Mouse (Mus musculus) CH12.LX (cell line): ENCODE data around the gene Sycn.

Experiments used
- CTCF ChIP-seq, 2 experiments: IDR thresholded peaks in 1 of 2; conservative IDR thresholded peaks in 1 of 2; 2 replicates each; pipeline ENCODE4 v1.5.1; 2011 to 2012; ENCODE audit warnings: low read depth in 2 of 2, low read length in 2 of 2, improper control_type of control experiment in 1 of 2, inconsistent platforms in 1 of 2, mild to moderate bottlenecking in 1 of 2, moderate library complexity in 1 of 2
- HCFC1 ChIP-seq: IDR thresholded peaks from 2 replicates; pipeline ENCODE4 v1.6.1; 2012; ENCODE audit warnings: low read depth, mild to moderate bottlenecking, inconsistent platforms, low read length, improper control_type of control experiment
- MAFK ChIP-seq: IDR thresholded peaks from 2 replicates; pipeline ENCODE4 v1.6.1; 2011; ENCODE audit warnings: low read length, improper control_type of control experiment; ENCODE audit not compliant: insufficient replicate concordance
- SMC3 ChIP-seq: IDR thresholded peaks from 2 replicates; pipeline ENCODE4 v1.6.1; 2011; ENCODE audit warnings: low read depth, low read length, improper control_type of control experiment

GRCm38 (mm10) chr7:28570291-28570981 is 29.8 kb downstream of the Sycn start:
- TF ChIP-seq HCFC1 (no peak), CTCF (conservative IDR thresholded peaks at IDR 0.05 in 1 of 2, IDR thresholded peaks at IDR 0.05 in 1 of 2; ENCODE audit: low read depth in 2 of 2, low read length in 2 of 2) (no peak), SMC3 (no peak), MAFK (no peak)
